Mouse (Mus musculus): ENCODE results near the gene Gm49320. TPM values are rescaled to one million over a fixed set of nuclear protein-coding genes. Genes with fewer than 3 reads are reported as not detected.

Gm49320 gene
- total and polyA plus RNA-seq, 3 experiments: 2.0 TPM; not detected in 2

GRCm38 (mm10) chr8:4250306-4250970, 11.8 kb downstream of the Gm49320 start:
- Histone ChIP-seq H3K27ac (ENCODE audit: control insufficient read depth, low read depth, low read length) (no peak overlapping the region), H3K9me3 (replicated peaks; ENCODE audit: insufficient read depth, low read length) (no peaks in the 10 kb centered on the region), H3K36me3 (ENCODE audit: control insufficient read depth in 1 of 2, insufficient read depth in 2 of 2, low read length in 2 of 2) (peaks cover 1 to 6% of the 10 kb centered on the region in 2 experiments; a peak in 3 of 4 replicates), H3K79me2 (ENCODE audit: control insufficient read depth, insufficient read depth, low read length, poor library complexity) (peaks cover 1% of the 10 kb centered on the region), H3K4me1 (ENCODE audit: control insufficient read depth in 1 of 2, insufficient read depth in 2 of 2, low read length in 2 of 2) (peaks cover 0 to 15% of the 10 kb centered on the region in 2 experiments; a peak in 2 of 4 replicates), H3K4me3 (ENCODE audit: control insufficient read depth in 1 of 2, insufficient read depth in 1 of 2, low read depth in 2 of 2, low read length in 2 of 2) (no peak overlapping the region), H3K27me3 (ENCODE audit: control insufficient read depth in 1 of 2, insufficient read depth in 2 of 2, low read length in 2 of 2) (no peaks in the 10 kb centered on the region), H3K9ac (ENCODE audit: control insufficient read depth, low read depth, low read length, poor library complexity, severe bottlenecking) (no peak overlapping the region)
- DNase-seq (ENCODE audit: low read depth, low spot score): peak; percentile 88
- 0 out of 4 replicates have a peak, but pooled peaks of 1 of the 2 experiments have one; percentile 13 for TF ChIP-seq EP300 (IDR thresholded peaks at IDR 0.05; ENCODE audit: low read depth in 1 of 2, low read length in 2 of 2)
- TF ChIP-seq ELF1 (IDR thresholded peaks at IDR 0.05; ENCODE audit: low read depth, low read length): no peak
- no peak for TF ChIP-seq CHD1 (IDR thresholded peaks at IDR 0.05; ENCODE audit: low read depth, low read length)
- TF ChIP-seq HCFC1 (IDR thresholded peaks at IDR 0.05; ENCODE audit: low read depth, low read length): no peak
- peak; percentile 67 for TF ChIP-seq RAD21 (IDR thresholded peaks at IDR 0.05; ENCODE audit: low read depth, low read length)
- TF ChIP-seq TAL1 (IDR thresholded peaks at IDR 0.05; ENCODE audit: low read length): no peak
- peak; percentile 46; the same call in 1 of the 2 replicates for TF ChIP-seq SIN3A (IDR thresholded peaks at IDR 0.05; ENCODE audit: low read length)
- TF ChIP-seq E2F4 (IDR thresholded peaks at IDR 0.05; ENCODE audit: borderline replicate concordance, low read depth, low read length): no peak
- TF ChIP-seq TCF12 (IDR thresholded peaks at IDR 0.05; ENCODE audit: low read depth, low read length): no peak
- no peak; the same call in 1 of the 2 replicates for TF ChIP-seq ZMIZ1 (IDR thresholded peaks at IDR 0.05; ENCODE audit: low read depth, low read length)
- no peak for TF ChIP-seq NELFE (IDR thresholded peaks at IDR 0.05; ENCODE audit: low read depth, low read length)
- 0 out of 2 replicates have a peak, but pooled peaks have one; percentile 20 for TF ChIP-seq CHD2 (IDR thresholded peaks at IDR 0.05; ENCODE audit: low read length)
- 0 out of 2 replicates have a peak, but pooled peaks have one; percentile 20 for TF ChIP-seq NRF1 (IDR thresholded peaks at IDR 0.05; ENCODE audit: insufficient read depth, low read depth, low read length, poor library complexity, severe bottlenecking)
- TF ChIP-seq MAX (IDR thresholded peaks at IDR 0.05; ENCODE audit: low read length): no peak
- peak; percentile 70 to 95 (median 89) for TF ChIP-seq CTCF (IDR thresholded peaks at IDR 0.05 in 2 of 3, conservative IDR thresholded peaks at IDR 0.05 in 1 of 3; ENCODE audit: control insufficient read depth in 1 of 3, insufficient read depth in 1 of 3, low read depth in 2 of 3, low read length in 3 of 3, poor library complexity in 1 of 3, severe bottlenecking in 1 of 3)
- no peak for TF ChIP-seq GATA1 (IDR thresholded peaks at IDR 0.05; ENCODE audit: low read depth, low read length)
- TF ChIP-seq POLR2AphosphoS2 (IDR thresholded peaks at IDR 0.05; ENCODE audit: low read length): no peak; the same call in 1 of the 2 replicates
- no peak for TF ChIP-seq POLR2A (IDR thresholded peaks at IDR 0.05; ENCODE audit: control insufficient read depth in 1 of 2, insufficient read depth in 1 of 2, low read depth in 1 of 2, low read length in 2 of 2, poor library complexity in 1 of 2)
- peak; percentile 27; the same call in 1 of the 2 replicates for TF ChIP-seq BHLHE40 (IDR thresholded peaks at IDR 0.05; ENCODE audit: borderline replicate concordance, low read depth, low read length)
- TF ChIP-seq ZC3H11A (IDR thresholded peaks at IDR 0.05; ENCODE audit: low read depth, low read length): peak; percentile 69
- peak; percentile 91 for TF ChIP-seq SMC3 (IDR thresholded peaks at IDR 0.05; ENCODE audit: low read depth, low read length)
- TF ChIP-seq MYB (IDR thresholded peaks at IDR 0.05; ENCODE audit: low read depth, low read length): no peak
- TF ChIP-seq MAZ (IDR thresholded peaks at IDR 0.05; ENCODE audit: low read depth, low read length): 0 out of 2 replicates have a peak, but pooled peaks have one; percentile 22
